Mouse (Mus musculus) inflammation-experienced regulatory T-cells, adult 16 weeks (primary cell): ENCODE results near the gene Lrrn3. TPM values are rescaled to one million over a fixed set of nuclear protein-coding genes. Genes with fewer than 3 reads are reported as not detected.

Experiments used
- polyA plus RNA-seq: library from polyadenylated mRNA; unstranded; fragments of 100-300 nt; shearing (Covaris generic); gene quantifications from one replicate; pipeline ENCODE4 v1.2.1, GENCODE M21; 2017

The Lrrn3 gene
- polyA plus RNA-seq = 4.4 TPM

GRCm38 (mm10) chr12:41486331-41486730 lies at the start of gene Lrrn3:
Lrrn3 (minus strand) TSS chr12:41486431.

